Mouse (Mus musculus) layer of hippocampus, adult 9-10 months (tissue): ENCODE measurements around the gene Fmnl1.

Experiments used
- DNase-seq: peaks from one replicate; pipeline ENCODE4 v3.0.0; 2022; ENCODE audit warnings: low spot score

Gene Fmnl1

GRCm38 (mm10) chr11:103160738-103161137 lies 10.2 kb upstream of the Fmnl1 start:
- DNase-seq, result no peak

- DNase-seq, result no peak
Measured at GRCm38 (mm10) chr11:103161449-103161848, 9.5 kb upstream of the Fmnl1 start.

DNA sequence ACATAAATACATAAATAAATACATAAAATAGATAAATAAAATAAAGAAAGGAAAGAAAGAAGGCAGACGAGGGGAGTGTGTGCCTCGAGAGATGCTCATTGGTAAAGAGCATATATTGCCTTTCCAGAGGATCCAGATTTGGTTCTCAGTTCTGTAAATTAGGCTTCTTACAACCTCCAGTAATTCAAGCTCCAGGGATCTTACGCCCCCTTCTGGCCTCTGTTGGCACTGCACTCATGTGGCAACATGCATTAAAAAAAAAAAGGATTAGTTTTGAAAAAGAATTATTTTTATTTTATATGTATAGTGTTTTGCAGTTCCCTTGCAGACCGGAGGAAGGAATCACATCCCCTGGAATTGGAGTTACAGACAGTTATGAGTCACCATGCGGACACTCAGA lies 8.8 kb upstream of the Fmnl1 start:
- no peak for DNase-seq

DNA sequence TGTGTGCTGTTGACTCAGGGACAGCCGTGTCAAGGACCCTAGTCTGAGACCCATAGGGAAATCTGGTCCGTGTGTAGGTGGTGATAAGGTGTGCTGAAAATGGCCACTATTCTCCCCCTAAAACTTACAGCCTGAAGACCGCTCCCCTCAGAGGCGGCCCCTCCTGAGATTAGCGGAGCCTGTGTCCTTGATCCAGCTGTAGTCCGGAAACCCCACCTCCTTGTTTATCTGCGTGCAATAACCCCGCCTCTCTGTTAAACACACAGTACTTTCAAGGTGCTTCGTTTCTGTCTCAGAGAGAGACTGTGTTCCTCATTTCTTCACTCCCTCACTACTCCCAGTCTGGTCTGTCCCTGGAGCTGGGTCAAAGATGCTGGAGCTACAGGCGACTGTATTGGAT lies 6.5 kb upstream of the Fmnl1 start:
- no peak for DNase-seq

DNA sequence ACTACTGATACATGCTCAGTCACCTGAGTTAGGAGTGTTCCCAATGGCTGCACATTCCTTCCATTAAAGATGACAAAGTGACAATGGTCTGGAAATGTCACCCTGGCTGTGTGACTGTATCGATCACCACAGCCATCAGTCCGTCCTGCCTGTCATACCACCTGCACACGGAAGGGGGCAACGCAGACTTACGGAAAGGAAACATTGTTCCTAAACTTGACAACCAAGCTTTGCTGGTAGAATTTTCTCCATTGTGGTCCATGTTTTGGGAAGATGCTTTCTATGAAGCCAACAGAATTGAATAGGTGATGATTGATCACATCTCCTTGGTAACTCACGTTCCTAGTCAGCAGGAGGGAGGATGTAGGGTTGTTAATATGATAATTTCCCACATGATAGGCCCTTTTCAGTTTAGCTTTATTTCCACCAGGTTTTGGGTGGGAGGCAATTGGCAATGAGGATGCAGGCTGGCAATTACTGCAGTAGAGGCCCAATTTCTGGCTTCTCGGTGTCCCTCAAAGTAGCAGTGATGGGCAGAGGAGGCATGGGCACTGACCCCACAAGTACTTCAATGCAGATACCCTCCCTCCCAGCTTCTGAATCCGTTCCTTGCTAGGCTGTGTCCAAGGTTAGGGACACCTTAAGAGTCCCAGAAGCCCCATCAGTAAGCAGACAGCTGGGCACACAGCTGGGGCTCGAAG lies 2.1 kb upstream of the Fmnl1 start:
- peak; percentile 92 for DNase-seq

DNA sequence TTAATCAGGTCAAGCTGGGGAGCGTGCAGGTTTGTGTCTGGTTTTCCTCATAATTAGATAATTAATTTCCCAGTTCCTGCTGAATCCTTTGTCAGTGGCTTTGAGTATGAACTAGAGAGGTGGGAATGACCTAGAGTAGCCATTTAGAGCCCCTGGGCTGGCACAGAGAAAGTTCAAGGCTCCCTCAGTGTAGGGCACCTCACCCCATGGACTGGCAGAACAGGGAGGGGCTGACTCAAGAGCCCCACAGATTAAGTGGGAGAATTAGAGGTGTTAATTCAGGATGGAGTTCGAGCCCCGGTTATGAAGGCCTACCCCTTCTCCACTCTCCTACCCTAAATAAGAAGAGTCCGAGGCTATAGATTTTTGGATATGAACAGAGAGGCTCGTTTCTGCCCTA lies 1.2 kb upstream of the Fmnl1 start:
- DNase-seq, result no peak

DNA sequence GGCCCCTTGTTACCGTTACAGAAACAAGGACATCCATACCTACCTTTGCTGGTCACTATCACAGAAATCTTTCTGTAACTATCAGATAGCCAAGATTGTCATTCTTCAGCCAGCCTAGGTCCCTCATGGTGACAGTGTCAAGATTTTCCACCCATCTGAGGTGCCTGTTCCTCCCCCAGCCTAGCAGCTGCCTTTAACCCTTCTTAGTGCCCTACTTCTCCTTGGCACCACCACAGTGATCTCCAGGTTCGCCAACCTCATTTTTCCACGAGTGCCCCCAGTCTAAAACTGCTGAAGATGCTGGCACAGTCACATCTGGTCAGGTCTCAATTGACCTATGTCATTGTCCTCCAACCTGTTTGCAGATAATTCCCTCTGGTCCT lies 805 bp upstream of the Fmnl1 start:
- no peak for DNase-seq

DNA sequence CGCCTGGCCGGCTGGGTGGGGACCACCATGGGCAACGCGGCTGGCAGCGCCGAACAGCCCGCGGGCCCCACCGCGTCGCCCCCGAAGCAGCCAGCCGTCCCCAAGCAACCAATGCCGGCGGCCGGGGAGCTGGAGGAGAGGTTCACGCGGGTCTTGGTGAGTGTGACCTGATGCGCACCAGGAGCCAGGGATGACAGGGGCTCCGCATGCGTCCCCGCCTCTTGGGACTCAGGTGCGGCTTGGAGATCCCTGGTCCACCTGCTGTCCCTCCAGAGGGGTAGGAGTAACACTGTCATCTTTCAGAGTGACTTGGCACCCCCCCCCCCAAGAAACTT lies 346 bp downstream of the Fmnl1 start:
- no peak for DNase-seq

GRCm38 (mm10) chr11:103171703-103172391 lies 940 bp downstream of the Fmnl1 start:
- no peak for DNase-seq

- DNase-seq, result no peak
Measured at GRCm38 (mm10) chr11:103172392-103173040, 1.6 kb downstream of the Fmnl1 start.

DNA sequence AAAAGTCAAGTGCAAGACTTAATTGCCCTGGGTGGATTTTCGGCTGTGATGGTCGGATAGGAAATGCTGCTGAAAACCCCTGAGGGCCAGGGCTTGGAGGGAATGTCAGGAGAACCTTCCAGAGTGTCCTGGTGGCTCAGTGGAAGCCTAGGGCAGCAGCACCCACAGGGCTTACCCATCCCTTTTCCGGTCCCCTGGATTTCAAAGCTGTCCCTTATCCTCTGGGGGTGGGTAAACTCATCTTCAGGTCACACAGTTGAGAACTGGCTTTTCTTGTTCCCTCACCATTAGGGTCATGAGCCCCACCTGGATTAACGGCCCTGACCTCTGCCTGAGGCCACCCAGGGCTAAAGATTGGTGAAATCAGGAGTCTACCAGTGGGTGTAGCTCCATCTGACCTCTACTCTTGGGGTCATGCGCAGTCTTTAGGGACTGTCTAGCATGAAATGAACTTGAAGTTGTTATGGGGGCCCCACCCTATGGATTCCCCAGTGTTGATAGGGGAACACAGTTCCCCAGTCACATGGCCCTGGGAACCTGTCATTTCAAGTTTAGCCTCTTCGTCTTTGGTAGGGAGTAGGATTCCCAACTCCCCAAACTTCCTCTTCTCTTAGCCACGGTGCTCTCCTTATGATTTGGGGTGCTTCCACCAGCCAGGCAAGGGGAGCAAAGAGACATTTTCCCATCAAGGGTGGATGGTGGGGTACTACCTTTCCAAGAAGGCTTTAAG lies 2.3 kb downstream of the Fmnl1 start:
- no peak for DNase-seq

DNA sequence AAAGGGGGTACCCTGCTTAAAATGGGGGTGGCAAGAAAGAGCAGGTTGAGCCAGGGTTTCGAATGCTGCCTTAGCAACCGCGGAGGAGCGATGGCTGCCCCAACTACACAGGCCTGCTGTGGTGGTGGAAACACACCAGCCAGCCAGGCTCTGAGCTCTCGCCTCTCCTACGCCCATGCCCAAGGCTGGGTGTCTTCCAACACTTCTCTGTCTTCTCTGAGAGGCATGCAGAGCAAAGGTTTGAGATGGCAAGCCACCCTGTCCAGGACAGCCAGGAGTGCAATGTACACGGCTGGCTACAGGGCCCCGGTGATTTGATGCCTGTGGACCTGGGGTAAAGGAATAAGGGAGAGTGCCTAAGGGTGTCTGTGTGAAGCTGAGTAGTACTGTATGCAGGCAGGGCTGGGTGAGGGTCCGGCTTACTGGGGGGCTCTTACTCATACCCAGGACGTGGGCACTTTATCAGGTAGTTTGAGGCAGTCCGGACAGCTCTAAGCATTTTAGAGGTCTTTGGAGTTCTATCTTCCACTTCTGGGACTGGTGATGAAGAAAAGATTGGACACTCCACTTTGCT lies 3.0 kb downstream of the Fmnl1 start:
- DNase-seq, result no peak

DNA sequence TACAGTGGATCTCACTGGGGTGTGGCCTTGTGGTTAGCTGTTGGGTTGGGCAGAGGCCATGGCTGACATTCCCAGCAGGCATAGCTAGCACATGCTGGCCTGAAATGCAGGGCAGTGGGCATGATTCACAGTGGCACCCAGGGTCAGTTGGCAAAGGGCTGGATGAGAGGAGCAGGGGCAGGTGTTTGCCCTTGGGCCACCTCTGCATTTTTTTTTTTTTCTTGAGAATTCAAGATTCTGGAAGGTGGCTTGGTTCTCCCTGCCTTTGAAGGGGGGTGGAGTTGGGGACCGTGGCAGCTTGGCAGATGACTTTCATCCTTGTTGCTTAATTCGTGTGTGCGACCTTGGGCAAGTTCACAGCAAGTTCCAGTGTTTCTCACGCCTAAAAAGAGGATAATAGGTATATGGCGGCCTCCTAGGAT lies 3.5 kb downstream of the Fmnl1 start:
- DNase-seq, result no peak

GRCm38 (mm10) chr11:103174891-103175391 lies 4.0 kb downstream of the Fmnl1 start:
- DNase-seq, result no peak

DNA sequence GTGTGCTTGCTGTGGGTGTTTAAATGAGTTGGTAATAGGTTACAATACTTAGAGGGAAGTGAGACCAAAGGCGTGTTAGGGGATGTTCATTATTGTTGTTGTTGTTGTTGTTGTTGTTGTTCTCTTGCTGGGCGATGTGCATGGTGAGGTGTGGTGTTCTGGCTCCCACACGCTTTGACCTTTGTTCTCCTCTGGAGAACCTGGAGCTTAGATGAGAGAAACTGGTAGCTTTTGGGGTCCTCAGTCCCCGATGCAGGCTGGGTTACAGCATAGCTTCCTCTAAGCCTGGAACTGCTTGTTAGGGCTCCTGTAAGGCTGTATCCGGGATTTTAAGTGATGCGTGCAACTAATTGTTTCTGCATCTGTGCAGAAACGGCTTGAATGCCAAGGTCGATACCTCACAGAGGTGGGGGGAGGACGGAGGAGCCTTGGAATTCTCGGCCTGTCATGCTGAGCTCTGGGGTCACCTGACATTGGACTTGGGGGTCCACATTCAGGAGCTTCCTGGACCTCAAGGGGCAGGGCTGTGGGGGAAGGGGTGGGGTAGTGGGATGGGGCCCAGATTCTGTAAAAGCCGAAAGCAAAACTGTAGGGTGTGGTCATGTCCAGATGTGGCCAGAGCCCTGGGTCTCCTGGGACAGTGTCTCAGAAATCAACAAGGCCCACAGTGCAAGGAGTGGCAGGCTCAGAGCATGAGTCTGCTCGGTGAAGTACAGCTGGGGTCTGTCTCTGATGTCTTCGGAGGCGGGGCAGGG lies 5.0 kb downstream of the Fmnl1 start:
- DNase-seq, result no peak

- DNase-seq, result no peak
Measured at GRCm38 (mm10) chr11:103176510-103176909, 5.6 kb downstream of the Fmnl1 start.

GRCm38 (mm10) chr11:103177216-103177615 lies 6.3 kb downstream of the Fmnl1 start:
- DNase-seq, result no peak

DNA sequence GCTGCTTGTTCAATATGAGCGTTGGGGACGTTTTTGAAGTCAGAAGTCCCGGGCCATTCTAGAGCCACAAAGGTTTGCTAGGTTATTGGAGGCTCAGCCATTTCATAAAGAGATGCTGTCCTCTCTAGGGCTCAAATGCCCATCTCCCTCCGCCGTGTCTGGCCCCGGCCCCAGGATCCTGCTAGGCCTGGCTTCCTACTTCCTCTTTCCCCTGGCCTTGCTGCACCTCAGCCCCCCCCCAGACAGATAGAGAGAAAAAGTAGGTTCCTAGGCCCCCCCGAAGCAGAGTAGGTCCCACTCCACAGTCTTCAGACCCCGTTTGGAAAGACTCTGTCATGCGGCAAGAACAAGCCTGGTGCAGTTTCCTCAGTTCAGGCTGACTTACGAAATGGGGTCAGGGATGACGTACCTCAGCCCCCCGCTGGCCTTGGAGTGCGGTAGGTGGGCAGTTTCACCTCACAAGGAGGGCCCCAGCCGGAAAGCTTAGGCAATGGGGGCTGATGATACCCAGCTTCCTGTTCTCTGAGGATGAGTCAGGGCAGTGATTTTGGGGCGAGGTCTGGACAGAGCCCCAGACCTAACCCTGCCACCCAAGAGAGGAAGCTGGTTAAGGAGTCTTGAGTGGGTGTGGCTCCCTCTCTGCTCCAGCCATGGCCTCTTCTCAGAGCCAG lies 7.0 kb downstream of the Fmnl1 start:
- no peak for DNase-seq

GRCm38 (mm10) chr11:103178748-103179147 lies 7.8 kb downstream of the Fmnl1 start:
- DNase-seq, result no peak

DNA sequence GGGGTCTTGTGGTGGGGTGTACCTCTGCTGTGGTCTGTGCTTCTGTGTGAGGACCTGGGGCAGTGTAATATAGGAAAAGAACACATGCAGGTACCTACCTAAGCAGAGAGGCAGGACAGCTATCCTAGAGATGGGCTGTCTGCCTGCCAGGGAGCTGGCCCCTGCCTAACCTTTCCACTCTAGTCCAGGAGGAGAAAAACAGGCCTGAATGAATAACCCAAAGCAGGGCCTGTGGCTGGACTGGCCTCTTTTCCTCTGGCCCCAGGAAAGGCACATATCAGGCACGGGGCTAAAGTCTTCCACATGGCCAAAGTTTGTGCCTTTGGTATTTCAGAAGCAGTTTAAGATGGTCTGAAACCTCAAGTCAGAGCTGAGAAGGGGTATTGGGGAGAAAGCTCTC lies 9.5 kb downstream of the Fmnl1 start:
- no peak for DNase-seq

DNA sequence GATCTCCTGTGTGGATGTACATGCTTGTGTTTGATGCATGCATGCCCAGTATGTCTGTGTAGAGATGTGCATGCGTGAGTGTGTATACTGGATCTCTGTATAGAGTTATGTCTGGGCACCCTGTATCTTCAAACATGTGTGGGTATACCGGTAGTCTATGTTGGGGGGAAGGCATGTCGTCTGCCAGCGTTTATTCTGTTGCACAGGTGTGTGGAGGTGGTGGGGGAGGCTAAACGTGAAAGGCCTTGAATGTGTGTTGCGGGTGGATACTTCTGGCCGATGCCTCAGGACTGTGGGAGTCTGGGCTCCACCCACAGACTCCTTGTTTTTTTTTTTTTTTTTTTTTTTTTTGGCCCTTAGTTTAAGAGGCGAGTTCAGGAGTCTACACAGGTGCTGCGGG lies 10.4 kb downstream of the Fmnl1 start:
- DNase-seq, result no peak
